Mouse (Mus musculus) layer of hippocampus, adult 11-12 months (tissue): Measurements from ENCODE around the gene Cdk1.

Experiments used
- DNase-seq: peaks from one replicate; pipeline ENCODE4 v3.0.0; 2022; ENCODE audit warnings: low spot score

The Cdk1 gene

GRCm38 (mm10) chr10:69306205-69306604, 46.5 kb downstream of the Cdk1 start:
- no peak for DNase-seq

DNA sequence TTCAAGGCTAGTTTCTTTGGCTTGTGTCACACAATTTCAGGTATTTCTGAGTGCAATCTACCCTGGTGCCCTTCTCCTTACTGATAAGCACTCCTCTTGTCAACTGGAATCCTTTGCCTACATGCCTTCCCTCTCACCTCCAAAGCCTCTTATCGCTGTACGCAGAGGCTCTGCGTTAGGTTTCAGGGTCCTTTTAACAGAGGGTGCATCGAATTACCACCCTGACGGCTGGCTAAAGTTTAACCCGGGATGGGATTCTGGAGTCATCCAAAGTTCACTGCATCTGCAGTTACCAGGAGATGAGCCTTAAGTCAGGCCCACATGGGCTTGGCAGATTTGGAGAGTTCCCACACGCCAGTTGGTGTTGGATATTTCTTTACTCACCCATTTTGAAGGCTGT, 47.1 kb downstream of the Cdk1 start:
- no peak for DNase-seq

DNA sequence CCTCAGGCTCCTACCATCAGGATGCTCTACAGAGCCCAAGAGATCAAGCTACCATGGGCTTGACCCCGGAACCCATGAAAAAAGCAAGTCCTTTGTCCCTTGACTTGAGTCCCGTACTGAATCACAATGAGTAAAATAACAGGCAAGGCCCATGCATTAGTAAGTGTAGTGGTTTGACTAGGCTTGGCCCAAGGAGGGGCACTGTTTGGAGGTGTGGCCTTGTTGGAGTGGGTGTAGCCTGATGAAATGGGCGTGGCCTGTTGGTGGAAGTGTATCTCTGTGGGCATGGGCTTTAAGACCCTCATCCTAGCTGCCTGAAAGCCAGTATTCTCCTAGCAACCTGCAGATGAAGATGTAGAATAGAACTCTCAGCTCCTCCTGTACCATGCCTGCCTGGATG, 47.9 kb downstream of the Cdk1 start:
- no peak for DNase-seq

GRCm38 (mm10) chr10:69302667-69303066, 50.1 kb downstream of the Cdk1 start:
- DNase-seq = no peak

DNA sequence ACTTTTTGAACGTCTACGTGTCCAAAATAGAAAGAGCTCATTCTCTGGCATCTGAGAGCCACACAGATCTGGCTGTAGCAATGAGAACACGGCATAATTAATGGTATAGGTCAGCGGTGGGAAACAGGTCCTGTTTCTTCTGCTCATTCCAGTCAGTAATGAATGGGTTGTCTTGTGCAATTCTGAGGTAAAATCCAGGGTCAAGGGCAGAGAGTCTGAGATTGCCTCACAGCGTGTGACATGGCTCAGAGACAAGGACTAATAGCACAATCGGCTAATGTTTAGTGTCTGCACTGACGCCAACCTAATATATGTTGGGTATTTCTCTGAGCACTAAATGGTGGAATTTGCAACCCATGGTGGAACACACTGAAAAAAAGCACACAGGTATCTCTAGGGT, 52.8 kb downstream of the Cdk1 start:
- DNase-seq = no peak

- no peak for DNase-seq
Observed at GRCm38 (mm10) chr10:69295919-69296318, 56.8 kb downstream of the Cdk1 start.

GRCm38 (mm10) chr10:69290736-69291135, 62.0 kb downstream of the Cdk1 start:
- DNase-seq = no peak

DNA sequence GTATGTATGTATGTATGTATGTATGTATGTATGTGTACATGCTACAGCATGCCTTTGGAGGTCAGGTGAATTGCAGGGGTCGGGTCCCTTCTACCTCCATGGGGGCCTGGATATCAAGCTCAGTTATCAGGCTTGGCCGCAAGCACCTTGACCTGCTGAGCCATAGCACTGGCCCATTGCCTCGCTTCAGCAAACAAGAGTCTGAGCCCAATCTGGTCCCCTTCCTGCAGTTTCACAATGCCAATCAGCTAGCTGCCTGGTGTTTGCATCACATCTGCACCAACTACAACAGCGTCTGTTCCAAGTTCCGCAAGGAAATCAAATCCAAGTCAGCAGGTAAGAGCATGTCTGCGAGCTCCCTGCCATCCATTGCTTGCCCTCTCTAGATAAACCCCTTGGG, 64.0 kb downstream of the Cdk1 start:
- no peak for DNase-seq

DNA sequence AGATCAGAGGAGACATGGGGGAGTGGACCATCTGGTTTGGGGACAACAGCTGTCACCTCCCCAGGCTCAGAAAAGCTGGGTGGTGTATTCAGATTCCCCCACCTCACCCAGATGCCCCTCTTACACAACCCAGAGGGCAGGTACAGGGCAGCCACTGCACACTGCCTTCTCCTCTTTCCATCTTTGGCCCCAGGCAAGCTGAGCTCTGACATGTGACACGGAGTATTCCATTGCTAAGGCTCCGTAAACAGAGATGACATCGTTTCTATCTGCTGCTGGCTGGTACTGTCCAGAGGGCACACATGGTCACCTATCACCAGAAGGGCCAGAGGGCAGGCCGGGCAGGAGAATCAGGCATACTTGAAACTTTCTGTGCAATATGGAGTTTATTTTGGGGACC, 64.7 kb downstream of the Cdk1 start:
- no peak for DNase-seq

GRCm38 (mm10) chr10:69286939-69287338, 65.8 kb downstream of the Cdk1 start:
- no peak for DNase-seq
